Mouse (Mus musculus): ENCODE measurements around the gene A430089I19Rik. TPM values are rescaled to one million over a fixed set of nuclear protein-coding genes. Genes with fewer than 3 reads are reported as not detected.

Gene A430089I19Rik
- total RNA-seq (2023; ENCODE audit: inconsistent age): not detected in 4 replicates

DNA sequence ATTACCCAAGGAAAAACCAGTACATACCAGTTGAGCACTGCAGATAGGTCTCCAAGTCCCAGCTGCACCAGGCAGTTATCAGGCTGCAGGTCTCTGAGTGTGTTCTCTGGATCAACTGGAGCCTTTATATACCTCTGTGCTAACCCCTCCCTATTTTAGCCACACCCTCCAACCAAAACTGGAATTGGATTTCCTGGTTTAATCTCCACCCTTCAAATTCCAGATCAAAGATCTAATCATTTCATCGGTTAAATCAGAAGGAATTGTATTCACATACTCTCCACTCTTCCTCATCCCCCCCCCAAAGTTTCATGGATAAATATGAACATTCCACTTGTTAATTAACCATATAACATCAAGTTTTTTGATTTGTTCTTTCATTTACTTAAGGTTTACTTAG, at the start of gene A430089I19Rik:
Gene A430089I19Rik (minus strand): TSS at position 101 of the 400 bp plus-strand sequence.

GRCm38 (mm10) chr5:94339449-94339848, 32.9 kb upstream of the A430089I19Rik start, which contains the start of gene AA792892:
Gene AA792892, plus strand, starts transcription at chr5:94339749.

DNA sequence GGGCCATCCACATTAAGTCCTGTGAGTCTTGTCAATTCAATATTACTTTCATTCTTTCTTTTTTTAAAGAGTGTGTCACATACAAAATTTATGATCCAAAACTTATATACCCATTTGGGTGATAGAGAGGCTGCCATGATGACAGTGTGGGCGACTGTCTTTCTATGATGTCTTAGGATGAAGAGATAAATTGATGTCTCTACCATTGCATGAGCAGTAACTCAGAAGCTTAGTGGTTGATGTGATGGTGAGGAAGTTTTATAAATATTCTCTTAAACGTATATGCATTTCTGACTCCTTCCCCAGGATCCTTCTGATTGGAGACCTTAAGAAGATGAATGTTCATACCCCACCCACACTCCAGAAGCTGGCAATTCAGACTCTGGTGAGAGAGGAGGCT, 7.5 kb upstream of the A430089I19Rik start, which contains the start of gene Gm6502:
Gene Gm6502 (plus strand): TSS at position 301 of the 400 bp plus-strand sequence.

Other genes with a start within 250 kb of the A430089I19Rik start
- not detected in 4 replicates for gene BC061212, start 236.3 kb downstream of the A430089I19Rik start, total RNA-seq (2023; ENCODE audit: inconsistent age)
- not detected in 4 replicates for gene Gm6351, start 230.4 kb downstream of the A430089I19Rik start, total RNA-seq (2023; ENCODE audit: inconsistent age)
- not detected in 4 replicates for gene Gm3106, start 88.8 kb downstream of the A430089I19Rik start, total RNA-seq (2023; ENCODE audit: inconsistent age)
- not detected in 4 replicates for gene Gm6502, start 7.6 kb upstream of the A430089I19Rik start, total RNA-seq (2023; ENCODE audit: inconsistent age)
- 0.26 to 0.42 TPM in 2 of 4 replicates, not detected in the others for gene AA792892, start 33.0 kb upstream of the A430089I19Rik start, total RNA-seq (2023; ENCODE audit: inconsistent age)
- not detected in 4 replicates for gene Gm7682, start 139.0 kb upstream of the A430089I19Rik start, total RNA-seq (2023; ENCODE audit: inconsistent age)
- gene Gm3139, start 219.5 kb upstream of the A430089I19Rik start, total RNA-seq (2023; ENCODE audit: inconsistent age): not detected in 4 replicates